Comparison of ENCODE assay signal across 13 mouse cellular contexts in the genomic region with DNA sequence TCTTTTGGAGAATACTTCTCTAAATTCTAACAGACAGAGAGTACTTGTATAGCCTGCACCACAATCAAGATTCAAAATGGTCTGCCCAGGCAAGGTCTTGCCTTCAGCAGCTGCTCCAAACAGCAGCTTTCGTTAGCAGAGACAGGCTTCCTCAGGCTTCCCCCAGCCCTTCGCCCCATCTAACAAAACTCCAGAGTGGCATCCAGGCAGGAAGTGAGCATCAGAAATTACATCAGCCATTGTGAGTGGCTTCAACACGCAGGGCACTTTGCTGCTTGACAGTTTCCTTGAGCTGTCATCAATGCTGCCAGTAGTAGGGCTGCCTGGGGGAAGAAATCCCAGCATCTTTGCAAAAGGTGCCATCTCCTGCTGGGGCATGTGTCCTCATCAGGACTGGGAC.
"Had no signal": no experiment of that assay in that cellular context is flagged by ENCODE, and none has a peak within 500 bp of the region (broad histone marks: within the 10 kb centered on the region; RNA-seq: fewer than 3 reads in every experiment).

No protein-coding gene starts in this region.

- DNase-seq: midbrain, embryonic 14.5 days; right cerebral cortex, adult 18-20 months; right cerebral cortex, postnatal 25 days had no signal

- H3K4me1 ChIP-seq: lung, embryonic 15.5 days; midbrain, embryonic 12.5 days had no signal

- H3K27ac ChIP-seq: lung, embryonic 15.5 days; macrophage; midbrain, embryonic 10.5 days; midbrain, embryonic 12.5 days; neural tube, embryonic 13.5 days; neural tube, embryonic 15.5 days had no signal

- H3K4me3 ChIP-seq: lung, embryonic 15.5 days; midbrain, embryonic 10.5 days; midbrain, embryonic 12.5 days; myocyte; neural tube, embryonic 13.5 days; neural tube, embryonic 15.5 days had no signal

- H3K36me3 ChIP-seq: lung, embryonic 15.5 days; midbrain, embryonic 10.5 days; midbrain, embryonic 12.5 days; neural tube, embryonic 13.5 days; neural tube, embryonic 15.5 days had no signal

- H3K27me3 ChIP-seq: lung, embryonic 15.5 days; midbrain, embryonic 12.5 days; neural tube, embryonic 13.5 days; neural tube, embryonic 15.5 days had no signal

- H3K9me3 ChIP-seq: lung, embryonic 15.5 days; midbrain, embryonic 10.5 days; midbrain, embryonic 12.5 days; neural tube, embryonic 13.5 days; neural tube, embryonic 15.5 days had no signal

- H3K4me2 ChIP-seq: lung, embryonic 15.5 days; midbrain, embryonic 12.5 days; neural tube, embryonic 13.5 days; neural tube, embryonic 15.5 days had no signal

- ATAC-seq: liver, postnatal 0 days; lung, postnatal 0 days; midbrain, embryonic 16.5 days had no signal

- H3K9ac ChIP-seq: liver, postnatal 0 days; lung, embryonic 15.5 days; midbrain, embryonic 12.5 days; neural tube, embryonic 13.5 days; neural tube, embryonic 15.5 days had no signal
